Mouse (Mus musculus): Measurements from ENCODE around the gene Ptprq. TPM values are rescaled to one million over a fixed set of nuclear protein-coding genes. Genes with fewer than 3 reads are reported as not detected.

Ptprq gene
- polyA plus RNA-seq, 2 experiments: 0.23 to 0.62 TPM

- Histone ChIP-seq H3K9me3 (ENCODE audit: control insufficient read depth, low read length) (no peaks in the 10 kb centered on the region), H3K36me3 (ENCODE audit: control insufficient read depth, insufficient read depth, low read length) (no peaks in the 10 kb centered on the region), H3K9ac (ENCODE audit: low read depth, low read length, severe bottlenecking) (no peak overlapping the region), H3K27ac (replicated peaks; ENCODE audit: low read depth, low read length) (no peak overlapping the region), H3K4me1 (ENCODE audit: control insufficient read depth, insufficient read depth, low read length) (peaks cover 5% of the 10 kb centered on the region; the same call in 1 of the 2 replicates), H3K4me3 (replicated peaks; ENCODE audit: low read length) (no peak overlapping the region), H3K4me2 (replicated peaks; ENCODE audit: low read depth, low read length, severe bottlenecking) (no peak overlapping the region), H3K27me3 (ENCODE audit: control insufficient read depth, insufficient read depth, low read length) (no peaks in the 10 kb centered on the region)
- TF ChIP-seq POLR2A (IDR thresholded peaks at IDR 0.05; ENCODE audit: borderline replicate concordance, extremely low read depth, insufficient read depth, insufficient read length): no peak
- 16% methylated on average over 5 of the region's 5 CpGs for WGBS
- ATAC-seq (ENCODE audit: low FRiP score, low read depth) (no peak), DNase-seq (ENCODE audit: low spot score) (peak; percentile 74)
Measured at GRCm38 (mm10) chr10:107747566-107747965, 27.7 kb upstream of the Ptprq start.

- Histone ChIP-seq H3K9me3 (ENCODE audit: control insufficient read depth, low read length) (no peaks in the 10 kb centered on the region), H3K4me2 (replicated peaks; ENCODE audit: low read depth, low read length, severe bottlenecking) (no peak overlapping the region), H3K4me1 (ENCODE audit: control insufficient read depth, insufficient read depth, low read length) (peaks cover 5% of the 10 kb centered on the region; the same call in 1 of the 2 replicates), H3K36me3 (ENCODE audit: control insufficient read depth, insufficient read depth, low read length) (no peaks in the 10 kb centered on the region), H3K27me3 (ENCODE audit: control insufficient read depth, insufficient read depth, low read length) (no peaks in the 10 kb centered on the region), H3K4me3 (replicated peaks; ENCODE audit: low read length) (no peak overlapping the region), H3K9ac (ENCODE audit: low read depth, low read length, severe bottlenecking) (no peak overlapping the region), H3K27ac (replicated peaks; ENCODE audit: low read depth, low read length) (no peak overlapping the region)
- no peak for DNase-seq (ENCODE audit: low spot score)
- ATAC-seq (ENCODE audit: low FRiP score, low read depth): no peak
- 14% methylated on average over 9 of the region's 9 CpGs for WGBS
- no peak for TF ChIP-seq POLR2A (IDR thresholded peaks at IDR 0.05; ENCODE audit: borderline replicate concordance, extremely low read depth, insufficient read depth, insufficient read length)
Measured at GRCm38 (mm10) chr10:107746717-107747116, 26.9 kb upstream of the Ptprq start.

- H3K27me3 ChIP-seq (ENCODE audit: control insufficient read depth, insufficient read depth, low read length): no peaks in the 10 kb centered on the region
- H3K36me3 ChIP-seq (ENCODE audit: control insufficient read depth, insufficient read depth, low read length): no peaks in the 10 kb centered on the region
- no peak for TF ChIP-seq POLR2A (IDR thresholded peaks at IDR 0.05; ENCODE audit: borderline replicate concordance, extremely low read depth, insufficient read depth, insufficient read length)
- H3K4me1 ChIP-seq (ENCODE audit: control insufficient read depth, insufficient read depth, low read length): 0 out of 2 replicates have a peak, but pooled peaks cover 3% of the 10 kb centered on the region
- ATAC-seq (ENCODE audit: low FRiP score, low read depth) (peak; percentile 44), DNase-seq (ENCODE audit: low spot score) (peak; percentile 27)
- H3K4me2 ChIP-seq (replicated peaks; ENCODE audit: low read depth, low read length, severe bottlenecking): no peak overlapping the region
- H3K9ac ChIP-seq (ENCODE audit: low read depth, low read length, severe bottlenecking): no peak overlapping the region
- no peak overlapping the region for H3K27ac ChIP-seq (replicated peaks; ENCODE audit: low read depth, low read length)
- 15% methylated on average over 5 of the region's 5 CpGs for WGBS
- H3K9me3 ChIP-seq (ENCODE audit: control insufficient read depth, low read length): no peaks in the 10 kb centered on the region
- H3K4me3 ChIP-seq (replicated peaks; ENCODE audit: low read length): no peak overlapping the region
Measured at GRCm38 (mm10) chr10:107739815-107740214, 20.0 kb upstream of the Ptprq start.

- H3K9me3 ChIP-seq (ENCODE audit: control insufficient read depth, low read length): no peaks in the 10 kb centered on the region
- no peak overlapping the region for H3K4me2 ChIP-seq (replicated peaks; ENCODE audit: low read depth, low read length, severe bottlenecking)
- no peaks in the 10 kb centered on the region for H3K36me3 ChIP-seq (ENCODE audit: control insufficient read depth, insufficient read depth, low read length)
- H3K4me3 ChIP-seq (replicated peaks; ENCODE audit: low read length): no peak overlapping the region
- no peak for ATAC-seq (ENCODE audit: low FRiP score, low read depth)
- 0 out of 2 replicates have a peak, but pooled peaks cover 3% of the 10 kb centered on the region for H3K4me1 ChIP-seq (ENCODE audit: control insufficient read depth, insufficient read depth, low read length)
- WGBS: 67% methylated on average over 6 of the region's 6 CpGs
- no peak overlapping the region for H3K27ac ChIP-seq (replicated peaks; ENCODE audit: low read depth, low read length)
- no peak overlapping the region for H3K9ac ChIP-seq (ENCODE audit: low read depth, low read length, severe bottlenecking)
- DNase-seq (ENCODE audit: low spot score): no peak
- TF ChIP-seq POLR2A (IDR thresholded peaks at IDR 0.05; ENCODE audit: borderline replicate concordance, extremely low read depth, insufficient read depth, insufficient read length): no peak
- H3K27me3 ChIP-seq (ENCODE audit: control insufficient read depth, insufficient read depth, low read length): no peaks in the 10 kb centered on the region
Measured at GRCm38 (mm10) chr10:107737743-107738142, 17.9 kb upstream of the Ptprq start.

GRCm38 (mm10) chr10:107735448-107735847, 15.6 kb upstream of the Ptprq start:
- no peaks in the 10 kb centered on the region for H3K36me3 ChIP-seq (ENCODE audit: control insufficient read depth, insufficient read depth, low read length)
- no peak overlapping the region for H3K4me3 ChIP-seq (replicated peaks; ENCODE audit: low read length)
- no peaks in the 10 kb centered on the region for H3K9me3 ChIP-seq (ENCODE audit: control insufficient read depth, low read length)
- no peaks in the 10 kb centered on the region for H3K27me3 ChIP-seq (ENCODE audit: control insufficient read depth, insufficient read depth, low read length)
- H3K4me2 ChIP-seq (replicated peaks; ENCODE audit: low read depth, low read length, severe bottlenecking): no peak overlapping the region
- 65% methylated on average over 7 of the region's 7 CpGs for WGBS
- 0 out of 2 replicates have a peak, but pooled peaks cover 2% of the 10 kb centered on the region for H3K4me1 ChIP-seq (ENCODE audit: control insufficient read depth, insufficient read depth, low read length)
- no peak for TF ChIP-seq POLR2A (IDR thresholded peaks at IDR 0.05; ENCODE audit: borderline replicate concordance, extremely low read depth, insufficient read depth, insufficient read length)
- H3K27ac ChIP-seq (replicated peaks; ENCODE audit: low read depth, low read length): no peak overlapping the region
- no peak for DNase-seq (ENCODE audit: low spot score)
- H3K9ac ChIP-seq (ENCODE audit: low read depth, low read length, severe bottlenecking): no peak overlapping the region
- ATAC-seq (ENCODE audit: low FRiP score, low read depth): no peak

- Histone ChIP-seq H3K27ac (replicated peaks; ENCODE audit: low read depth, low read length) (no peak overlapping the region), H3K4me3 (replicated peaks; ENCODE audit: low read length) (no peak overlapping the region), H3K9ac (ENCODE audit: low read depth, low read length, severe bottlenecking) (no peak overlapping the region), H3K9me3 (ENCODE audit: control insufficient read depth, low read length) (no peaks in the 10 kb centered on the region), H3K4me1 (ENCODE audit: control insufficient read depth, insufficient read depth, low read length) (no peaks in the 10 kb centered on the region), H3K27me3 (ENCODE audit: control insufficient read depth, insufficient read depth, low read length) (no peaks in the 10 kb centered on the region), H3K4me2 (replicated peaks; ENCODE audit: low read depth, low read length, severe bottlenecking) (no peak overlapping the region), H3K36me3 (ENCODE audit: control insufficient read depth, insufficient read depth, low read length) (no peaks in the 10 kb centered on the region)
- no peak for DNase-seq (ENCODE audit: low spot score)
- ATAC-seq (ENCODE audit: low FRiP score, low read depth): no peak
- TF ChIP-seq POLR2A (IDR thresholded peaks at IDR 0.05; ENCODE audit: borderline replicate concordance, extremely low read depth, insufficient read depth, insufficient read length): no peak
Measured at GRCm38 (mm10) chr10:107734327-107734726, 14.5 kb upstream of the Ptprq start.
